ENCODE assay signal across 8 mouse cellular contexts in the genomic region with DNA sequence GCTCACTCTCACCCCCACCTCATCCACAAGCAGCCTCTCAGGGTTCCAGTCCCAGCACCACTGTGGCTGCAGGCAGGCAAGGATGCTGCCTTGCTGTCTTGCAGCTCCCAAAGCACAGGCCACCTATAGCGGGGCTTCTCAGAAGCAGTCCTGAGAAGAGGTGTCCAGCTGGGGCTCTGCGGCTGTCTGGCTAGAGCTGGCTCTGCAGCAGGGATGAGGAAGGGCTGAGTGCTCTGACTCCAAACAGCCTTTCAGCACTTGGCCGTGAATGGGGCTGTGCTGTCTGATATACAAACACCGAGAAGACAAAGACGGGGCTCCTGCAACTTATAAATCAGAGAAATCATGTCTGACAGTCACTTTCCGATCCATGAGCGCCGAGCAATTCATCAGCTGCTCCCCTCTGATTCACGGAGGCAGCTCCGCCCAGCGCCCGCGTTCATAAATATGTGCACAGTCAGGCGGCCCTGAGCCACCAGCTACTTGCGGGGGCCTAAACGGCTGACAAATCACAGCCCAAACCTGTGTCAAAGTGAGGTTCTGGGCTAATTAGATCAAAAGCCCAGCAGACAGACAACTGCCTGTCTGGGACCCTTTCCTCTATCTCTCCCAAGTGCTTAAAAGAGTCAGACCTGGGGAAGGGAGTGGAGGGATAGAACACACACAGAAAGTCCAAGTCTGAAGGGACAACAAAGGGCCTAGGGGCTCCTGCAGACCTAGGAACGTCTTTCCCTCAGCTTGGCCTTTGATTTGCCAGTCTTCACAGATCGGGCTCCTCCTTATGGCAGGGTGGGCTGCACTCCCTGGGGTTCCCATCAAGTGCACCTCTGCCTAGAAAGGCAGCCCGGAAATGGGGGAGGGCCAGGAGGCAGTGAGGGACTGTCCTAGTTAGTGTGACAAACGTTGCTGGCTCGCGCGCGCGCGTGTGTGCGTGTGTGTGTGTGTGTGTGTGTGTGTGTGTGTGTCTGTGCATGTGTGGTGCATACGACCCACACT.
DNase-seq lines count a peak whose midpoint lies in the region; ATAC-seq and TF ChIP-seq lines count a peak whose summit lies in the region.

No protein-coding gene starts in this region.

- peak; percentile 40 to 44 for DNase-seq in layer of hippocampus, adult 2 months (ENCODE audit: low spot score in 2 of 2)
- DNase-seq in layer of hippocampus, adult 8-10 months (ENCODE audit: low spot score in 2 of 2) = no peak
- DNase-seq in adrenal gland, postnatal 36 days = peak; percentile 71 to 72
- DNase-seq in limb, embryonic 11.5 days (ENCODE audit: low spot score) = peak; percentile 55
- no peak for DNase-seq in ovary, adult 18-20 months (ENCODE audit: low spot score)
- no peak for DNase-seq in spleen, postnatal 14 days (ENCODE audit: low spot score in 2 of 2)

- peaks cover 16% of the 10 kb centered on the region; the same call in 1 of the 2 replicates for H3K36me3 ChIP-seq in forebrain, embryonic 12.5 days (replicated peaks)
- H3K36me3 ChIP-seq in limb, embryonic 11.5 days (ENCODE audit: control insufficient read depth, insufficient read depth, low read length) = no peaks in the 10 kb centered on the region; the same call in 1 of the 2 replicates
- H3K36me3 ChIP-seq in liver, embryonic 12.5 days = no peaks in the 10 kb centered on the region

- no peak overlapping the region for H3K27ac ChIP-seq in layer of hippocampus, adult 2 months
- H3K27ac ChIP-seq in forebrain, embryonic 12.5 days = peak overlapping the region; percentile 88
- H3K27ac ChIP-seq in limb, embryonic 11.5 days (replicated peaks; ENCODE audit: low read depth, low read length) = no peak overlapping the region
- H3K27ac ChIP-seq in liver, embryonic 12.5 days = no peak overlapping the region

- 0 out of 2 replicates have a peak, but pooled peaks have one; percentile 36 for ATAC-seq in forebrain, embryonic 12.5 days (ENCODE audit: low FRiP score)
- ATAC-seq in limb, embryonic 11.5 days (ENCODE audit: insufficient number of reproducible peaks, low FRiP score, low TSS enrichment, low read depth) = no peak
- no peak for ATAC-seq in liver, embryonic 12.5 days

- H3K4me1 ChIP-seq in forebrain, embryonic 12.5 days = peaks cover 97% of the 10 kb centered on the region
- peaks cover 33% of the 10 kb centered on the region for H3K4me1 ChIP-seq in limb, embryonic 11.5 days (ENCODE audit: control insufficient read depth, insufficient read depth, low read length)
- H3K4me1 ChIP-seq in liver, embryonic 12.5 days = peaks cover 23% of the 10 kb centered on the region

- H3K4me2 ChIP-seq in forebrain, embryonic 12.5 days = peak overlapping the region; percentile 38
- no peak overlapping the region; the same call in 1 of the 2 replicates for H3K4me2 ChIP-seq in limb, embryonic 11.5 days (ENCODE audit: low read depth, severe bottlenecking)
- no peak overlapping the region for H3K4me2 ChIP-seq in liver, embryonic 12.5 days

- no peak overlapping the region for H3K9ac ChIP-seq in forebrain, embryonic 12.5 days
- no peak overlapping the region for H3K9ac ChIP-seq in limb, embryonic 11.5 days (ENCODE audit: low read length)
- no peak overlapping the region for H3K9ac ChIP-seq in liver, embryonic 12.5 days

- peak overlapping the region; percentile 29 for H3K4me3 ChIP-seq in layer of hippocampus, adult 2 months
- H3K4me3 ChIP-seq in forebrain, embryonic 12.5 days (replicated peaks) = no peak overlapping the region
- H3K4me3 ChIP-seq in limb, embryonic 11.5 days (ENCODE audit: low read depth, low read length) = no peak overlapping the region
- no peak overlapping the region for H3K4me3 ChIP-seq in liver, embryonic 12.5 days

- TF ChIP-seq CTCF in layer of hippocampus, adult 2 months (conservative IDR thresholded peaks at IDR 0.05) = no peak

- H3K9me3 ChIP-seq in forebrain, embryonic 12.5 days = no peaks in the 10 kb centered on the region
- H3K9me3 ChIP-seq in limb, embryonic 11.5 days (ENCODE audit: control insufficient read depth, low read length) = no peaks in the 10 kb centered on the region
- no peaks in the 10 kb centered on the region for H3K9me3 ChIP-seq in liver, embryonic 12.5 days (replicated peaks)

- WGBS in forebrain, embryonic 12.5 days = 32% methylated on average over 28 of the region's 28 CpGs
- WGBS in limb, embryonic 11.5 days = 32% methylated on average over 28 of the region's 28 CpGs
- 44% methylated on average over 28 of the region's 28 CpGs for WGBS in liver, embryonic 12.5 days (ENCODE audit: insufficient replicate concordance)

- no peaks in the 10 kb centered on the region for H3K27me3 ChIP-seq in forebrain, embryonic 12.5 days
- H3K27me3 ChIP-seq in limb, embryonic 11.5 days (ENCODE audit: control insufficient read depth, insufficient read depth, low read length) = no peaks in the 10 kb centered on the region
- no peaks in the 10 kb centered on the region for H3K27me3 ChIP-seq in liver, embryonic 12.5 days (replicated peaks)

Comparison
In these comparisons a context has a peak if more than half of its experiments do, and no peak if none do; other contexts are left out.
1. DNase-seq: peak in layer of hippocampus, adult 2 months (2 of 2), adrenal gland, postnatal 36 days (2 of 2) and limb, embryonic 11.5 days (single experiment); none in layer of hippocampus, adult 8-10 months (0 of 2), ovary, adult 18-20 months (single experiment) and spleen, postnatal 14 days (0 of 2).